Mouse (Mus musculus) liver, postnatal 0 days (tissue): ENCODE measurements at regions not wholly inside any gene's neighbourhood (a gene's known extent, or its start where the extent isn't known, plus 50 kb on each side); places are given as distances from the start of the nearest gene placed in this dataset.

Experiments used
- CTCF ChIP-seq: sonication (generic); IDR thresholded peaks from 2 replicates; pipeline ENCODE4 v1.5.1; 2016; ENCODE audit warnings: antibody characterized with exemption, low read depth
- EP300 ChIP-seq: IDR thresholded peaks from 2 replicates; pipeline ENCODE4 v1.6.1; 2016; ENCODE audit warnings: antibody characterized with exemption, low read depth, mild to moderate bottlenecking

DNA sequence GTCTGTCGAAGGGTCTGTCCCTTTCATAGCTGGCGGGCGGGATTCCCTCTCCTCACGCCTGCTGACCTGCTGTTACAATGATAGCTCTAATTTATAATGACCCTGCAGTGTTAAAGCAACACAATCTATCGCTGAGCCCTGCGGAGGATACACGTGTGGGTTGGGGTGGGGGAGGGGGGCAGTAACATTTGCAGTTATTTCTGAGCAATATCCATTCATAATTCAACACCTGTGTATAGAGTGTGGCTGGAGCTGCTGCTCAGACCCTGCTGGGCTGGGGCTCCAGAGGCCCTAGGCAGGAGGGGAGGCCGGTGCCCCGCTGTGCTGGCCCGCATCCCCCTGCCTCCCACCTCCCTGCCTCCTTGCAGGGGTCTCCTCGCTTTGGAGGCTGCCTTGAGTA, 106.6 kb upstream of the Smad3 start:
- TF ChIP-seq CTCF (no peak), EP300 (no peak)
